Mouse (Mus musculus) ES-Bruce4 (cell line): ENCODE data around the gene Saa4.

Experiments
- CTCF ChIP-seq: IDR thresholded peaks from one replicate; pipeline ENCODE4 v1.8.1; 2011; ENCODE audit warnings: low read depth, low read length
- POLR2A ChIP-seq: IDR thresholded peaks from one replicate; pipeline ENCODE4 v1.8.1; 2011; ENCODE audit warnings: low read length; ENCODE audit not compliant: insufficient read depth

- TF ChIP-seq POLR2A (no peak), CTCF (no peak)
These were observed 12.9 kb downstream of the Saa4 start for GRCm38 (mm10) chr7:46719526-46719925.
